Mouse (Mus musculus) lung, adult 2 months (tissue): ENCODE measurements around the gene Hoxc13. TPM values are rescaled to one million over a fixed set of nuclear protein-coding genes. Genes with fewer than 3 reads are reported as not detected.

ENCODE experiments used
- DNase-seq: peaks from one replicate; pipeline ENCODE4 v3.0.0; 2022
- H3K4me1 ChIP-seq: fragments of 200-500 bp; 2 replicates; pipeline ENCODE4 v1.6.1; 2011; ENCODE audit warnings: low read length; ENCODE audit not compliant: control insufficient read depth, insufficient read depth
- H3K4me3 ChIP-seq: fragments of 200-500 bp; replicated peaks from 2 replicates; pipeline ENCODE3; 2011; ENCODE audit warnings: low read depth, mild to moderate bottlenecking, control low read depth, low read length; ENCODE audit errors: extremely low read depth
- CTCF ChIP-seq: fragments of 200-500 bp; IDR thresholded peaks from 2 replicates; pipeline ENCODE4 v1.5.1; 2011; ENCODE audit warnings: mild to moderate bottlenecking, low read length, control low read depth; ENCODE audit not compliant: insufficient read depth
- POLR2A ChIP-seq: fragments of 200-500 bp; IDR thresholded peaks from 2 replicates; pipeline ENCODE4 v1.6.1; 2011; ENCODE audit warnings: low read depth, mild to moderate bottlenecking, control low read depth, low read length, borderline replicate concordance; ENCODE audit errors: extremely low read depth
- WGBS: fragments of 180-500 bp; shearing (Covaris S2); methylation state at CpG from one replicate; pipeline ENCODE4 v1.1.7; 2018; 5-methylcytosine and 5-hydroxymethylcytosine counted together
- polyA plus RNA-seq: library from polyadenylated mRNA; depleted of rRNA; stranded (reverse); fragments of >200 nt; gene quantifications from 2 replicates; pipeline ENCODE4 v1.2.3, GENCODE M21; 2012

The Hoxc13 gene
- polyA plus RNA-seq, 1 experiment, result not detected

- WGBS, result 8% methylated on average over 13 of the region's 13 CpGs
- H3K4me3 ChIP-seq, result no peak overlapping the region
- DNase-seq, result no peak
- 0 out of 2 replicates have a peak, but pooled peaks cover 2% of the 10 kb centered on the region for H3K4me1 ChIP-seq
- TF ChIP-seq CTCF, result no peak
- TF ChIP-seq POLR2A, result no peak
These were observed 41.6 kb downstream of the Hoxc13 start for GRCm38 (mm10) chr15:102962492-102962891.

- DNase-seq, result no peak
- Histone ChIP-seq H3K4me3 (no peak overlapping the region), H3K4me1 (0 out of 2 replicates have a peak, but pooled peaks cover 2% of the 10 kb centered on the region)
- TF ChIP-seq CTCF (no peak), POLR2A (no peak)
- WGBS, result 8% methylated on average over 8 of the region's 8 CpGs
These were observed 42.4 kb downstream of the Hoxc13 start for GRCm38 (mm10) chr15:102963259-102963658.

- H3K4me1 ChIP-seq, result 0 out of 2 replicates have a peak, but pooled peaks cover 2% of the 10 kb centered on the region
- TF ChIP-seq CTCF (no peak), POLR2A (no peak)
- no peak for DNase-seq
- H3K4me3 ChIP-seq, result no peak overlapping the region
- WGBS, result 3% methylated on average over 28 of the region's 28 CpGs
These were observed 43.1 kb downstream of the Hoxc13 start for GRCm38 (mm10) chr15:102963671-102964640.

- TF ChIP-seq POLR2A (no peak), CTCF (no peak)
- 0 out of 2 replicates have a peak, but pooled peaks cover 2% of the 10 kb centered on the region for H3K4me1 ChIP-seq
- no peak overlapping the region for H3K4me3 ChIP-seq
- no peak for DNase-seq
- 9% methylated on average over 26 of the region's 26 CpGs for WGBS
These were observed 44.3 kb downstream of the Hoxc13 start for GRCm38 (mm10) chr15:102965003-102965891.

DNA sequence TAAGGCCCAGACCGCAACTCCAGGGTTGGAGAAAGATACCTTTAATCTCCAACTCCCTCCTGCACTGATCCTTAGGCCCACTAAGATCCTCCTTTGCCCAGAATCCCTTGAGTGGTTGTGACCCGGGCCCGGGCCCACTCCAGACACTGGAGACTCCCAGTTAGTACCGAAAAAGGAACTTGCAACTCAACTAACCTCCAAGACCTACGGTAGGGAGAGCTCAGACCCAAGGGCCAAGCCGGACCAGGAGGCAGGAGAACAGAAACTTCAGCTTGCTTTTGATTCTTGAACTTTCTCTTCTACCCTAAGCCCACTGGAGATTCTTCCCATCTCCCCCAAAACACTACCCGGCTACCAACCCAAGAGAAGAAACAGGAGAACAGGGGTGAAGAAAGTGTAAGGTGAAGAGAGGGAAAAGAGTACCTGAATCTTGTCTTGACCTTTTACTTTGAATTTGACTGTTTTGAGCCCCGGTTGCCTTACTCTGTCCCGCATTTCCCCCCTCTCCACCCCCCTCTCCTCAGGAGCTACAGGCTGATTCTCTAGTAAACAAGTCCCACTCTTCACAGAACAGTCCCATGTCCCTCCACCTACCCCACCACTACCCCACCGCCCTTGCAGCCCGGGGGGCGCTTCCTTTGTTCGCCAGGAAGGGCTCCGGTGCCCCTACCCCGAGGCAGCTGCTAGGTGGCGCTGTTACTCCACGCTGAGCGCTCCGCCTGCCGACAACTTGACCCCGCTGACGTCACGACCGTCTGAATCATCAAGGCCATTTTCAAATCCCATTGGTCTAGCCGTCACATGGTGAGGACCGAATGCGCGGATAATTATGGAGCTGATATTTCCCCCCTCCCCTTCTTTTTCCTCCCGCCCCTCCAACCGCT lies 45.2 kb downstream of the Hoxc13 start:
- TF ChIP-seq CTCF, result 0 out of 2 replicates have a peak, but pooled peaks have one; percentile 16
- no peak for TF ChIP-seq POLR2A
- Histone ChIP-seq H3K4me1 (0 out of 2 replicates have a peak, but pooled peaks cover 2% of the 10 kb centered on the region), H3K4me3 (no peak overlapping the region)
- WGBS, result 8% methylated on average over 30 of the region's 30 CpGs
- no peak for DNase-seq

DNA sequence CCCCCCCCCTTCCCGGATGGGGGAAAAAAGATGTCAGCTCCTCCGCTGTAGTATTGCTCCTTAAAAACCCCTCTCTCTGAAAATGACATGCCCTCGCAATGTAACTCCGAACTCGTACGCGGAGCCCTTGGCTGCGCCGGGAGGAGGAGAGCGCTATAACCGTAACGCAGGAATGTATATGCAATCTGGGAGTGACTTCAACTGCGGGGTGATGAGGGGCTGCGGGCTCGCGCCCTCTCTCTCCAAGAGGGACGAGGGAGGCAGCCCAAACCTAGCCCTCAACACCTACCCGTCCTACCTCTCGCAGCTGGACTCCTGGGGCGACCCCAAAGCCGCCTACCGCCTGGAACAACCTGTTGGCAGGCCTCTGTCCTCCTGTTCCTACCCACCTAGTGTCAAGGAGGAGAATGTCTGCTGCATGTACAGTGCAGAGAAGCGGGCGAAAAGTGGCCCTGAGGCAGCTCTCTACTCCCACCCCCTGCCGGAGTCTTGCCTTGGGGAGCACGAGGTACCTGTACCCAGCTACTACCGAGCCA lies 45.9 kb downstream of the Hoxc13 start, which contains the start of gene Hoxc10:
TSS of gene Hoxc10 (plus strand) at position 21 of the 536 bp plus-strand sequence.
- H3K4me3 ChIP-seq, result no peak within 1 kb of the TSS
- 4% methylated on average over 27 of the region's 27 CpGs for WGBS
- no peak for DNase-seq
- 0 out of 2 replicates have a peak, but pooled peaks cover 2% of the 10 kb centered on the region for H3K4me1 ChIP-seq
- TF ChIP-seq CTCF (no peak), POLR2A (no peak)

DNA sequence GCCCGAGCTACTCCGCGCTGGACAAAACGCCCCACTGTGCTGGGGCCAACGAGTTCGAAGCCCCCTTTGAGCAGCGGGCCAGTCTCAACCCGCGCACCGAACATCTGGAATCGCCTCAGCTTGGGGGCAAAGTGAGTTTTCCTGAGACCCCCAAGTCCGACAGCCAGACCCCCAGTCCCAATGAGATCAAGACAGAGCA lies 46.3 kb downstream of the Hoxc13 start, which contains the start of gene Hoxc5:
TSS of gene Hoxc5 (plus strand) at position 132 of the 199 bp plus-strand sequence.
- H3K4me1 ChIP-seq, result 0 out of 2 replicates have a peak, but pooled peaks cover 2% of the 10 kb centered on the region
- WGBS, result 8% methylated on average over 12 of the region's 12 CpGs
- H3K4me3 ChIP-seq, result no peak within 1 kb of the TSS
- TF ChIP-seq CTCF (no peak), POLR2A (no peak)
- DNase-seq, result no peak
